Mouse (Mus musculus) kidney, adult 2 months (tissue): ENCODE measurements around the gene Th. TPM values are rescaled to one million over a fixed set of nuclear protein-coding genes. Genes with fewer than 3 reads are reported as not detected.

Experiments used
- DNase-seq: peaks from one replicate; pipeline ENCODE4 v3.0.0; 2021
- H3K27ac ChIP-seq: fragments of 200-500 bp; 2 replicates; pipeline ENCODE4 v1.5.1; 2012; ENCODE audit warnings: low read depth, low read length, control low read depth, inconsistent platforms; ENCODE audit not compliant: insufficient read depth
- H3K27me3 ChIP-seq: fragments of 200-500 bp; replicated peaks from 2 replicates; pipeline ENCODE4 v1.6.1; 2012; ENCODE audit warnings: mild to moderate bottlenecking, moderate library complexity, low read length, inconsistent platforms; ENCODE audit not compliant: control insufficient read depth, insufficient read depth
- H3K36me3 ChIP-seq: fragments of 200-500 bp; 2 replicates; pipeline ENCODE4 v1.6.1; 2012; ENCODE audit warnings: mild to moderate bottlenecking, moderate library complexity, low read length, inconsistent platforms; ENCODE audit not compliant: control insufficient read depth, insufficient read depth
- H3K4me1 ChIP-seq: fragments of 200-500 bp; 2 replicates; pipeline ENCODE4 v1.6.1; 2011; ENCODE audit warnings: low read length; ENCODE audit not compliant: control insufficient read depth, insufficient read depth
- H3K4me3 ChIP-seq: fragments of 200-500 bp; 2 replicates; pipeline ENCODE4 v1.5.1; 2011; ENCODE audit warnings: mild to moderate bottlenecking, low read depth, low read length, control low read depth; ENCODE audit not compliant: insufficient read depth
- CTCF ChIP-seq: fragments of 200-500 bp; conservative IDR thresholded peaks from 2 replicates; pipeline ENCODE4 v1.5.1; 2011; ENCODE audit warnings: low read depth, mild to moderate bottlenecking, control low read depth, low read length, moderate library complexity, mixed read lengths; ENCODE audit not compliant: insufficient read depth, insufficient read length
- POLR2A ChIP-seq: fragments of 200-500 bp; IDR thresholded peaks from one replicate; pipeline ENCODE4 v1.6.1; 2011; ENCODE audit warnings: low read depth, low read length, control low read depth
- WGBS: fragments of 180-500 bp; shearing (Covaris S2); methylation state at CpG from one replicate; pipeline ENCODE4 v1.1.7; 2018; 5-methylcytosine and 5-hydroxymethylcytosine counted together
- polyA plus RNA-seq: library from polyadenylated mRNA; depleted of rRNA; stranded (reverse); fragments of >200 nt; gene quantifications from 2 replicates; pipeline ENCODE4 v1.2.3, GENCODE M21; 2012; rRNA removed

Gene Th
- polyA plus RNA-seq: 2.2 and 5.9 TPM in 2 replicates

DNA sequence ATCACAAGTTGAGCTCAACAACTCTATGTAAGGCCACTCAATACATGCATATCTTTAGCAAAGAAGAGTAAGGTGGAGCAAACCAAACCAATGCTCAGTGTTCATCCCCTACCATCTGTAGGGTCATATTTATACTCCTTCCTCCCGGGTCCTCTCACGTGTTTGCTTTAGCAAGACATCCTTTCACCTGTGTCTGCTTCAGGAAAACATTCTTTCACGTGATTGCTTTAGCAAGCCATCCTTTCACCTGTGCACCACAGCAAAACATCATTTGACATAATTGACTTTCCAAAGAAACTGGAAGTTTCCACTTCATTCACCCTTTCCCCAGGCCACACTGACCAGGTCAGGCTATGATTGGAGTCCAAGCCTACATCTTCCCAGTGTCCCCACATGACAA is at the start of gene Th:
Gene Th, minus strand, starts transcription at position 101 of the 400 bp plus-strand sequence.
- H3K27ac ChIP-seq: no peak within 1 kb of the TSS
- WGBS: 82% methylated on average over 3 of the region's 3 CpGs
- no peak within 1 kb of the TSS for H3K4me3 ChIP-seq
- no peak for TF ChIP-seq POLR2A
- no peak for TF ChIP-seq CTCF
- no peaks in the 10 kb centered on the region for H3K27me3 ChIP-seq
- no peaks in the 10 kb centered on the region for H3K36me3 ChIP-seq
- H3K4me1 ChIP-seq: no peaks in the 10 kb centered on the region
- DNase-seq: no peak

DNA sequence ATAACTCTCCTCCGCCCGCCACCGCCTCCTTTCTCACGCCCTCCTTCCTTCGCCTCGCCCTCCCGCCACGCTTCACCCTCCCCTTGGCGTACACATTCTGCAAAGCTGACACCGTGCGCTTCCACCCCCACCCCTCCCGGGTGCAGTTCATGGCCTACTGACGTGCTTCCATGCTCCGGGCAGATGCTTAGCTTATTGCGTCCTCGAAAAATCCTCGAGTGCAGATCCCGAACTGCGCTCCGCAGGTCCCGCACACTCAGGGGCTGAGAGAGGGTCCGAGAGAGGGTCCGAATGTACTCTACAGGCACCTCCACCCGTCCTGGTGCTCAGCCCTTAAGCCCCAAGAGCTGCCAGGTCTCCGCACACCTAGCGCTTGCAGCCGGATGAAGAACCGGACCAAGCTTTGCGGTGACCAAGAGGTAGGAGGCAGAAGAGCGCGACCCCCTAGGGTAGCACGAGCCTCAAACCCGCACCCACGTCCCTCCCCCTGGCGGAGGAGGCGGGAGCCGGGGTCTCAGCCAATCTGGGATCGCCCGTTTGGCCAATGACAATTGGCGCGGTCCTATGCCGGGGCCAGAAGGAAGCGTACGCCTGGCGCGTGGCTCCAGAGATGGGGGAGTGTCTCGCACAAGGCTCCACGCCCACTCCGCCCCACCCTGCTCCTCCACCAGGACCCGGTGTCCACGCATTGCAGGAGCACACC is 38.0 kb upstream of the Th start, which contains the start of gene Ascl2:
Gene Ascl2, minus strand, starts transcription at position 456 of the 703 bp plus-strand sequence.
- TF ChIP-seq POLR2A: no peak
- no peak for TF ChIP-seq CTCF
- WGBS: under 1% methylated on average over 51 of the region's 51 CpGs
- Histone ChIP-seq H3K27ac (no peak within 1 kb of the TSS), H3K4me3 (peak within 1 kb of the TSS; percentile 38; the same call in 1 of the 2 replicates), H3K4me1 (peaks cover 7% of the 10 kb centered on the region; the same call in 1 of the 2 replicates), H3K27me3 (peaks cover 1% of the 10 kb centered on the region; the same call in 1 of the 2 replicates), H3K36me3 (no peaks in the 10 kb centered on the region)
- no peak for DNase-seq

DNA sequence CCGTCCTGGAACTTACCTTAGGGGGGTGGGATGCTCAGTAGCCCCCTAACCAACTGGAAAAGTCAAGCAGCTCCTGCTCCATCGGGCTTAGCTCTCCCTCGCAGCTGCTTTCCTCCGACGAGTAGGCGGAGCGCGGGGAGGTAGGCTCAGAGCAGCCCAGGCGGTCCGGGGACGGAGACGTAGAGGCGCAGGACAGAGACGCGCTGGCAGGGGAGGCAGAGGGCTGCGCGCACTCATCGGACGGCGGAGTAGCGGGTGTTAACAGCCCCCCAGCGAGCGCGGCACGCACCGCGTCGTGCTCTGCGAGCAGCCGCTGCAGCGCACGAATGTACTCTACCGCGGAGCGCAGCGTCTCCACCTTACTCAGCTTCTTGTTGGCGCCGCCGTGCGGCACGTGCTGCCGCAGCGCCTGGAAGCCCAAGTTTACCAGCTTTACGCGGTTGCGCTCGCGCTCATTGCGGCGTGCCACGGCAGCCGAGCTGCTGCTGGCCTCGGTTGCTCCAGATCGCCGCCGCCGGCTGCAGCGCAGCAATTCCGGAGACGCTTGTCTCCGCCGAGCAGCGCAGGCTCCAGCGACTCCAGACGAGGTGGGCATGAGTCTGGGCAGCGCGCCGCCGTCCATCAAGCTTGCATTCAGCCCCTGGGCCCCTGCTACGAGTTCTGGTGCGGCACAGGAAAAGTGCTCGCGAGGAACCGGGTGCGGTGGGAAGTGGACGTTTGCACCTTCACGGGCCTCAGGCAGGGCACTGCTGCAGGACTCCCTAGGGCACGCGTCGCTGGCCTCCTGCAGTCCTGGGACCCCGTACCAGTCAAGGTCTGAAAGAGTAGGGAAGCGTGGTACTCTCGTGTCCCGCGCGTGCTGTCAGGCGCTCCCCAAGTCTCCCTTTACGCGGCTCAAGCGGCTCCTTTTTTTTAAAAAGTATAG is 37.2 kb upstream of the Th start:
- Histone ChIP-seq H3K4me3 (peak overlapping the region; percentile 38), H3K27me3 (peaks cover 1% of the 10 kb centered on the region; the same call in 1 of the 2 replicates), H3K4me1 (peaks cover 7% of the 10 kb centered on the region; the same call in 1 of the 2 replicates), H3K27ac (no peak overlapping the region), H3K36me3 (no peaks in the 10 kb centered on the region)
- TF ChIP-seq CTCF: no peak
- no peak for TF ChIP-seq POLR2A
- under 1% methylated on average over 90 of the region's 90 CpGs for WGBS
- peak; percentile 46 for DNase-seq

DNA sequence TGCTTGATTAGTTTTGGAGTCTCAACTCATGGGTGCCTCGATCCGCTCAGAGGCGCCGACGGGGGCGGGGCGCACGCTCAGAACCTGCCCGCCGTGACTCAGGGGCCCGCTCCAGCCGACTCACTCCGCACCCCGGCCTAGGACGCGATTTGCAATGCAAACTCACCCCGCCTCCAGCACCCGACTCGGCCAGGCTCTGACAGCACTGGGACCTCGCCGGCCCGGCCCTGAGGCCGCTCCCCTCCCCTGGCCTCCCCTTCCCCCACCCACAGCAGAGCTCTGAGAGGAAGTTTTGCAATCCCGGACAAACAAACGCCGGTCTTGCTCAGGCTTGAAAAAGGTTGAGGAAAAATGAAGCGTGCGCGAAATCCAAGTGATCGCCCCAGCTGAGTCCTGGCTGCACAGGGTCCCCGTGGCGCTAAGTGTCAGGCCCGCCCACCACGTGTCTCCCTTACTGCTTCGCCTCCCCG is 36.5 kb upstream of the Th start:
- DNase-seq: peak; percentile 14
- 1% methylated on average over 36 of the region's 36 CpGs for WGBS
- no peak overlapping the region for H3K27ac ChIP-seq
- H3K27me3 ChIP-seq: peaks cover 1% of the 10 kb centered on the region; the same call in 1 of the 2 replicates
- H3K4me3 ChIP-seq: peak overlapping the region; percentile 38
- TF ChIP-seq CTCF (no peak), POLR2A (no peak)
- no peaks in the 10 kb centered on the region for H3K36me3 ChIP-seq
- peaks cover 7% of the 10 kb centered on the region; the same call in 1 of the 2 replicates for H3K4me1 ChIP-seq

DNA sequence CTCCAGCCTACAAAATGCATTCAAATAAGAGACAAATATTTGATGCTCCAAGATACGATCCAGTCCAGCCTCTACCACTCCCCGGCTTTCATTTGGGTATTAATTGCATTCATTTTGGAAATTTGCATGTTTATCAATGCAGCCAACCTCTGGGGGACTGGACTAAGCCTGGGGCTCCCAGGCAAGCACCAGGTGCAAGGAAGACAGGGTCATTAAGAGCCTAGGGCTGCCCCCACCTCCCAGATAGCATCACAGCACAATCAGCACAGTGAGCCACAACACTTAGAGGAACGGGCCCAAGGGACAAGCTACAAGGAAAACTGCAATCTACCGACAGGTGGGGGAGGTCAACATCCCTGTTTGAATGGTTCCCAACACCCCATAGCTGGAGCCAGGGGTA is 28.8 kb upstream of the Th start:
- TF ChIP-seq POLR2A (no peak), CTCF (no peak)
- 79% methylated on average over 4 of the region's 4 CpGs for WGBS
- no peak for DNase-seq

DNA sequence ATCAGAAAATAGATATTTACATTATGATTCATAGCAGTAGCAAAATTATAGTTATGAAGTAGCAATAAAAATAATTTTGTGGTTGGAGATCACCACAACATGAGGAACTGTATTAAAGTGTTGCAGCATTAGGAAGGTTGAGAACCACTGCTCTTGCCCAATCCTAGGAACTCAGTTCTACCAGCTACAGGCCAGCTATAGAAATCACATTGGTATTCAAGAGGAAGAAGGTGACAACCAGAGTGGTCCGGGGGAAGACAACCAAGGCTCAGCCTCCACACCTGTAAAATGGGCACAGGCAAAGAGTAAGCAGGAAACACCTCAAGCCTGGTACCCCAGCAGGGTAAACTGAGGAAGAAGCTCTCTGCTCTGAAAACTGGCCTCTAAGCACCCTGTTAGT is 27.9 kb upstream of the Th start:
- Histone ChIP-seq H3K27me3 (no peaks in the 10 kb centered on the region), H3K27ac (no peak overlapping the region), H3K36me3 (no peaks in the 10 kb centered on the region), H3K4me3 (no peak overlapping the region), H3K4me1 (no peaks in the 10 kb centered on the region)
- TF ChIP-seq POLR2A (no peak), CTCF (no peak)
- WGBS: 96% methylated on average over 1 of the region's 1 CpGs
- no peak for DNase-seq

More for the DNA sequence above, 28.8 kb upstream of the Th start:
- H3K4me3 ChIP-seq: no peak overlapping the region
- no peak overlapping the region for H3K27ac ChIP-seq
- H3K27me3 ChIP-seq: no peaks in the 10 kb centered on the region
- no peaks in the 10 kb centered on the region for H3K36me3 ChIP-seq
- H3K4me1 ChIP-seq: no peaks in the 10 kb centered on the region

DNA sequence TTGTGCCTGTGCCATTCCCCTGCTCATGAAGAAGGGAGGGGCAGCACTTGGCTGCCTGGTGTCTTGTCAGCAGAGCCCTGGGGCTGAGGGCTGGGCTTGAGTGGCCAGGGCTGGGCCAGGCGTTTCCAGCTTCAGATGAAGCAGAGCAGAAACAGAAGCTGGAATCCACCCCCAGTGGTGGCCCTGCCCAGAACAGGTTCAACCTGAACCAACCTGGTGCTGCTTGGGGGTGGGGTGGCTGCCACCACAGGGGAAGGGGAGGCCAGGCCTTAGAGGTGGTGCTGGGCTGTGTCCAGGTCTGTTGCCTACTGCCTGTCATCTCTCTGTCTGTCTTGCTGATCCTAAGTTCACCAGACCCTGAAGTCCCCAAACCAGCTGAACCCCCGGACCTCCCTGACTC is 25.1 kb upstream of the Th start:
- Histone ChIP-seq H3K4me1 (no peaks in the 10 kb centered on the region), H3K36me3 (no peaks in the 10 kb centered on the region), H3K27ac (no peak overlapping the region), H3K4me3 (no peak overlapping the region), H3K27me3 (no peaks in the 10 kb centered on the region)
- no peak for DNase-seq
- 68% methylated on average over 2 of the region's 2 CpGs for WGBS
- no peak for TF ChIP-seq CTCF
- TF ChIP-seq POLR2A: no peak
